In the genomic region with DNA sequence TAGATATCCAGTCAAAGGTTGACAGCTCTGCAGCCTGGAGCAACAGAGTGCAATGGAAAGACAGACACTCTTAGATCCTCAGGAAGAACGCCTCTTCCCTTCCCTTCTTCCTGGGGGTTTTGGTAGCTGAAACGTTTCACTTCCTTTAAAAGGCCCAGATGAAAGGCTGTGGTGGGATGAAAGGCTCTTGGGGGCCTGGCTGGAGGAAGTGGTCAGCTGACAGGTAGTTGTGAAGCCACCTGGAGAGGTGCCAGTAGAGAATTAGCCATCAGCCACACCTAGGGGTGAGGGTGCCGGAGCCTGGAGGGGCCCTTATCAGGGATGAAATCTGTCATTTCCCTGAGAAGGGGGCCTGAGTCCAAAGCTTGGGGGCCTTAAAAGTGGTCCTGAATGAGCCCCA, we compare ENCODE assay signal across 15 mouse cellular contexts. TPM values are rescaled to one million over a fixed set of nuclear protein-coding genes. Genes with fewer than 3 reads are reported as not detected.
"Had no signal": no experiment of that assay in that cellular context is flagged by ENCODE, and none has a peak within 500 bp of the region (broad histone marks: within the 10 kb centered on the region; RNA-seq: fewer than 3 reads in every experiment).

No protein-coding gene starts in this region.

- DNase-seq: lung, adult 18-20 months; lung, postnatal 4 days; retina, postnatal 1 day; right cerebral cortex, postnatal 4 days; thymus, adult 2 months; thymus, postnatal 25 days had no signal

- H3K27ac ChIP-seq: hindbrain, postnatal 0 days; kidney, embryonic 15.5 days; limb, embryonic 15.5 days; midbrain, embryonic 12.5 days; neural tube, embryonic 13.5 days; stomach, embryonic 15.5 days had no signal

- H3K4me2 ChIP-seq: kidney, embryonic 15.5 days; limb, embryonic 15.5 days; midbrain, embryonic 12.5 days; neural tube, embryonic 13.5 days; stomach, embryonic 15.5 days had no signal

- H3K4me1 ChIP-seq: midbrain, embryonic 12.5 days; neural tube, embryonic 13.5 days; stomach, embryonic 15.5 days had no signal

- H3K9me3 ChIP-seq: kidney, embryonic 15.5 days; limb, embryonic 15.5 days; midbrain, embryonic 12.5 days; neural tube, embryonic 13.5 days; stomach, embryonic 15.5 days had no signal

- H3K27me3 ChIP-seq: limb, embryonic 15.5 days; midbrain, embryonic 12.5 days; neural tube, embryonic 13.5 days; stomach, embryonic 15.5 days had no signal

- ATAC-seq: hindbrain, postnatal 0 days; lung, postnatal 0 days; midbrain, embryonic 16.5 days had no signal

- H3K4me3 ChIP-seq: kidney, embryonic 15.5 days; limb, embryonic 15.5 days; midbrain, embryonic 12.5 days; neural tube, embryonic 13.5 days; stomach, embryonic 15.5 days had no signal

- H3K36me3 ChIP-seq: kidney, embryonic 15.5 days; limb, embryonic 15.5 days; midbrain, embryonic 12.5 days; neural tube, embryonic 13.5 days; stomach, embryonic 15.5 days had no signal

- H3K9ac ChIP-seq: kidney, embryonic 15.5 days; limb, embryonic 15.5 days; midbrain, embryonic 12.5 days; neural tube, embryonic 13.5 days; stomach, embryonic 15.5 days had no signal

RNA-seq across cellular contexts. Expression of gene Mixl1, which starts 10.5 kb away (rescaled TPM):
- polyA plus RNA-seq: hindbrain, postnatal 0 days; lung, postnatal 0 days; neural tube, embryonic 13.5 days; testis, adult 2 months had no signal
